Mouse (Mus musculus): Measurements from ENCODE around the gene Utp18.
"Not testable (repeated sequence)": the region's sequence is repeated elsewhere in the genome, so short reads cannot be mapped to it uniquely, and the experiment has no call there.

- not testable (repeated sequence) for TF ChIP-seq CTCF (conservative IDR thresholded peaks at IDR 0.05; ENCODE audit: low read length); NANOG (IDR thresholded peaks at IDR 0.05; ENCODE audit: borderline replicate concordance, low read length); POU5F1 (IDR thresholded peaks at IDR 0.05; ENCODE audit: borderline replicate concordance, low read length)
These were observed 29.5 kb upstream of the Utp18 start for GRCm38 (mm10) chr11:93915019-93915418.
